Mouse (Mus musculus) erythroblast, adult 5-6 weeks (primary cell): ENCODE measurements around the gene Gm8947. TPM values are rescaled to one million over a fixed set of nuclear protein-coding genes. Genes with fewer than 3 reads are reported as not detected.
"Not testable (repeated sequence)": the region's sequence is repeated elsewhere in the genome, so short reads cannot be mapped to it uniquely, and the experiment has no call there.

ENCODE experiments used
- ATAC-seq: replicated peaks from 2 replicates; pipeline ENCODE4 v1.8.0; 2016; ENCODE audit warnings: moderate number of reproducible peaks, mild to moderate bottlenecking, moderate TSS enrichment, inconsistent platforms; ENCODE audit not compliant: poor library complexity, low FRiP score, severe bottlenecking
- total RNA-seq, 2 experiments: library from RNA; stranded (forward) in 1 of 2; stranded (reverse) in 1 of 2; fragments of 150-400 nt in 1 of 2; fragments of 200-764, 138-1000 nt in 1 of 2; gene quantifications; 2 replicates each; pipeline versions ENCODE4 v1.2.3 to v1.2.4; 2015 to 2017; ENCODE audit warnings: low replicate concordance in 2 of 2

Gene Gm8947
- total RNA-seq (2015; ENCODE audit: low replicate concordance): 3.8 and 4.6 TPM in 2 replicates
- total RNA-seq (2017; ENCODE audit: low replicate concordance): 2.4 and 6.8 TPM in 2 replicates

- peak; percentile 92 for ATAC-seq
These were observed at the start of gene Gm8947 for GRCm38 (mm10) chr1:151192075-151192474. Gene Gm8947 (plus strand): TSS chr1:151192376.

DNA sequence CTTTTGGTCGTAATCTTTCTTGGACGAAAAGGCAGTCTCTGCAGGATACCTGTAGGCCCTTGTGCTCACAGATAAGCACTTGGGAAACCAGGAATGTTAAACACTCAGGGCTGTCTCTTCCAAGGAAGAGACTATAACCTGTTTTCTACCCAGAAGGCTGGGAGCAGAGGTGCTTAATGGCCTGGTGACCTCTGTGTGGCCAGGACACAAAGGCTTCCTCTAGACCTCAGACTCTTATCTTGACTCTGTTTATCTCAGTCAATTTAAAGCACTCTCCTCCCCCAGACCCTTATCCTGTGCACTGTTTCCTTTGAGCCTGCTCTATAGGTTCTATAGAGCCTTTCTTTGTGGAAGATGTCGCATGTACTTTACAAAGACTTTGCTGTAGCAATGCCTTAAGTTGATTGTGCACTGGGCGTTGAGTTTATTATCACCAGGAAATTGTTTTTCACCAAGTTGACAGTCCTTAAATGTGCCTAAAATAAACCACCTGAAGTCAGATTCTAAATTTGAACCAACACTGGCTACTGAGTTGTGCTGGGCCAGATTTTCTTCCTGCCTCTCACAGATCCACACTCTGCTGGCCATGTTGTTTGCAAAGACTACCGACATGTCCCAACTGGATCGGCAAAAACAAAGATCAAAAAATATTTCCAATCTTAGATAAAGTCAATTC is 47.6 kb upstream of the Gm8947 start:
- ATAC-seq: no peak

GRCm38 (mm10) chr1:151147801-151148200 is 44.4 kb upstream of the Gm8947 start:
- no peak for ATAC-seq

DNA sequence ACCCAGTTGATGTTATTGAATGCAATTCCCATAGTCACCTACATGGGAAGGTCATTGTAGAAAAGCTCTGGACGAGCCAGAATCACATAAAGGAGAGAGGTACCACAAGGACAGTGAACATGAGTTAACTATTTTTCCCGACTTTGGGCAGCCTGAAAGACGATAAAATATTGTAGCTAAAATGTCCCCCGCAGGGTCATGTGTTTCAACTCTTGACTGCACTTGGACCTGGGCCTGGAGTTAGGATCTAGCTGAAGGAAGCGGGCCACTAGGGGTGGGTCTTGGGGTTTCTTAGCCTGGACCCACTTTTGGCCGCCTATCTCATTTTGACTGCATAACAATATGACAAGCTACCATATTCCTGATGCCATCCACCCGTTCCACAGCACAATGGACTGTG is 42.0 kb upstream of the Gm8947 start:
- ATAC-seq: no peak

DNA sequence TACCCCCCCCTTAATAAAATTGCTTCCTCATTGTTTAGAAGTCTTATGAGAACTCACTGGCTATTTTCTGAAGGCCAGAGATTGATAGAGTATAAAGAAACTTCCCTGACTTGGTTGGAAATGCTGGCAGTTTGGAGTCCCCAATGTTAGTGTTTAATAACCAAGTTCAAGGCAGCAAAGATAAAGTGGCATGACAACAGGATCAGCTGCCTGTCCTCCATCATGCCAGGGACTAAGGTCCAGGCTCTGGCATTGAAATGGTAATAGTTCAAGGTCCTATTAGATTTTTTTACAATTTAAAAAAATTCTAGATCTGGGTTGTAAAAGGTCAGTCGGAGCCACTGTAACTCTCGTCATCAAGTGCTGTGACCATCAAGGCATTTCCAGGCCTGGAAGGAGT is 41.1 kb upstream of the Gm8947 start:
- no peak for ATAC-seq

GRCm38 (mm10) chr1:151153056-151153652 is 39.0 kb upstream of the Gm8947 start:
- ATAC-seq: no peak

DNA sequence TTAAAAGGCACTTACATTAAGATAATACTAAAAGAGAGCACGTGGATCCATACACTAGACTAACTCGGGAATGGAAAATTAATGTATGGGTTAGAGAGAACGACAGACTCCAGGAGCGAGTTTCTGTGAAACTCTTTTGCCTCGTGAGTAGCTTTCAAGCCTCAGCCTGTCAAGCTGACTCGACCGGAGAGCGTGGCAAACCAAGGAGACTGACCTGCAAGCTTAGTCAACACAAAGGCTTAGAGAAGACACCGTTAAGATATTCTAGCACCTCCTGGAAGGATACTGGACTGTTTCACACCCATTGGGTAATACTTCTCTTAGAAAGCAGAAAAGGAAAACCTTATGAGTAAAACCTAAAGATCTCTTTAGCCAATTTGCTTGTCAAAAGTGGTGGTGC is 38.0 kb upstream of the Gm8947 start:
- not testable (repeated sequence) for ATAC-seq

DNA sequence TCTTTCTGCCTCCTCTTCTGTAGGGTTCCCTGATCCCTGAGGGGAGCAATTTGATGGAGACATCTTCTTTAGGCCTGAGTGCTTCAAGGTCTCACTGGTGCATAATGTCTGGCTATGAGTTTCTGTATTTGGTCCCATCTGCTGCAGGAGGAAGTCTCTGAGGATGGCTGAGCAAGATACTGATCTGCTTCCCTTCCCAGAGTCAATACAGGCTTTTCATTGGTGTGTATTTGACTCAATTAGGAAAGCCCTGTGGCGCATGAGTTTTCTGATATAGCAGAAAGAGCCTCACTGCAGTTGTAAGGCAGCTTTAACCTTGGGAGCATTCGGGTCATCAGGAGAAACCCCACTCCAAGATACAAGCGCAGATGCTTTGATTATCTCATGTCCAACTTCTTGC is 36.0 kb upstream of the Gm8947 start:
- no peak for ATAC-seq

- ATAC-seq: no peak
These were observed 35.2 kb upstream of the Gm8947 start for GRCm38 (mm10) chr1:151156777-151157632.

DNA sequence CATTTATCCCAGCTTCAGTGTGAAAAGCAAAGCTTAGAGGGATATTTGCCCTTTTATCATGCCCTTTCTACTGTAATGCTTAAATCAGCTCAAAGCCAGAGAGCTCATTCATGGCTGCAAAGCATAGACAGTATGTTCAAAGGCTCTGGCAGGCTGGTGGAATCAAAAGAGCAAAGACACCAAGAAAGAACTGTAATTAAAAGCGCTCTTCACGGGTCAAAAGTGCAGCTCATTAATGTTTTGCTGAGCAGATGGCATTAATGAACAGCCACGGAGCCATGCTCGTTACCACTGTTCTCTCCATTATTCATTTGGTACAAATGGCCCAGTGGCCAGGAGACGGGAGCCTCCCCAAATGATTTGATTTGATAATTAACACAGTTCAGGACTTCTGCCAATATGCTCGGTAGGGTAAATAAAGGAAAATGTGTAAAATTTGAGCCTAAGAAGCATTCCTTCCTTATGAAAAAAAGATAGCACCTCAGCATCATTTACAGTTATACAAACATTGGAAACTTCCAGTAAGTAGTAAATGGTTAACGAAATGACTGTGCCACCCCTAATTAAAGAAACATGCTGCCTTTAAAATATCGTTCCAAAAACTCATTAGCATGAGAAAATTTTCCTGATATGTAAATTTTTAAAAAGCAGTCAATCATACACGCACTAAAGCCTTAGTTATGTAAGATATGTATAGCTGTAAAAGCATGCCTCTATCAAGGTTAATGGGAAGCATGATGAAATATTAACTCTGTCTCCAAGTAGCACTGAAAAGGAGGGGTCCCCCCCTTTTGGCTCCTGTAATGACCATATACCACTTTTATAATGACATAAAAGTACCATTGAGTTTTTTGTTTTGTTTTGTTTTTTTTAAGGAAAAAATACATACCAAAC is 34.0 kb upstream of the Gm8947 start:
- ATAC-seq: no peak

DNA sequence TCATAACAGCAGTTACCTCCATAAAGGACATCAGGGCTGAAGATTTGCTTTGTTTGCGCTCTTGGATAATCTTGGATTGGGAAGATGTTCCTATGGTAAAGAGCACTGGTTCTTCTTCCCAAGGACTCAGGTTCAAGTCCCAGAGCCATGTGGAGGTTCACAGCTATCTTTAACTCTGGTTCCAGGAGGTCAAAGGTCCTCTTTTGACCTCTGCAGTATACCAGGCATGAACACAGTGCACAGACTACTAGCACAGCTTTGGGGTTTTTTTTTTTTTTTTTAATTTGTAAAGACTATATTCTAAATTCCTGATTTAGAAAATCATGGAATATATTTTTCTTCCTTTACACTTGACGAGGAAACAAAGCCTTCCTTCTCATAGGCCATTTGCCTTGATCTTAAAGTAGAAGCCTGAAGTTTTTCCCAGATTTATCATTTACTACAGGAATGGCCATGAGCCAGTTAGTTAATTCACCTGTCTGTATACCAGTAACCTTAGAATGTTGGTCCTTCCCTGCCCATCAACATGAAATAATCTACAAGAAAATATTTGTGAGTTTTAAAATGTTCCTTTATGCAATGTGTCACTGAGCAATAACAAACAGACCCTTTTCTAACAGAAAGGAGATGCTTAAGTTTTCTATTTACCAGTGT is 33.2 kb upstream of the Gm8947 start:
- no peak for ATAC-seq

GRCm38 (mm10) chr1:151166031-151166430 is 26.1 kb upstream of the Gm8947 start:
- no peak for ATAC-seq

- no peak for ATAC-seq
These were observed 24.7 kb upstream of the Gm8947 start for GRCm38 (mm10) chr1:151167297-151168047.

GRCm38 (mm10) chr1:151168637-151169036 is 23.5 kb upstream of the Gm8947 start:
- 0 out of 2 replicates have a peak, but pooled peaks have one; percentile 32 for ATAC-seq

DNA sequence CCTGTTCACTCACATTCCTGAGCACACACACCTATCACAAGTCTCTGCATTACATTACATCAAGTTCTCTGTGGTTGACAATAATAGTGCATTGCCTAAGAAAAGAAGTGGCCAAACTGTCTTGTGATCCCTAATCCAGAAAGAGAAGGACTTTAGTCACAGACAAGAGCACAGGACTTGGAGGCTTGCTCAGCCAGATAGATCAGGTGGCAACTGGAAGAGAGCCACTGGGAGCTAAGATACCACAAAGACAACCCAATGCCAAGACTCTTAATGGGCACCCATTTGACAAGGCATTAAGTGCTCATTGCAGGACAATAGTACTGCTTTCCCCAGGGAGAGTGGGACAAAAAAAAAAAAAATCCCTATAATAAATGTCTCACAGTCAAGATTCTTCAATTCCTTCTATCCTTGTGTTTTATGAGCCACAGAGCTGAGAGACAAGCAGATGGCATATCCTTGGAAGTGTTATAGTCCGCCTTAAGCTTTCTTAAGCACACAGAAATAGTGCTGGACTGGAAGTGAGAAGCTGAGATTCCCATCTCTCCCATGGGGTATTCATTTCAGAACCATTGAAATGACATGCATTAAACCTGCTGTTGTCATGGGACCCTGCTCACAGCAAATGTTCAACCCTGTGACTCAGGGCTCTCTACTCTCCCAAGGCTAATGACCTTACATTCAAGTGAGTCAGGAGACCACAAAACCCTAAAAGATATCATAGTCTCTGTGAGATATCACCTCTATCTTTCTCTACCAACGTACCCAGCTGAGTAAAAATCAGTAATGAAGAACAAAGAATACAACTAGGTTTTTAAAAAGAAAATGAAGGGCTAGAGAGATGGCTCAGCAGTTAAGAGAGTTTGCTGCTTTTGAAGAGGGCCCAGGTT is 20.4 kb upstream of the Gm8947 start:
- 0 out of 2 replicates have a peak, but pooled peaks have one; percentile 22 for ATAC-seq

- peak; percentile 97 for ATAC-seq
These were observed 14.9 kb upstream of the Gm8947 start for GRCm38 (mm10) chr1:151177030-151177936.

DNA sequence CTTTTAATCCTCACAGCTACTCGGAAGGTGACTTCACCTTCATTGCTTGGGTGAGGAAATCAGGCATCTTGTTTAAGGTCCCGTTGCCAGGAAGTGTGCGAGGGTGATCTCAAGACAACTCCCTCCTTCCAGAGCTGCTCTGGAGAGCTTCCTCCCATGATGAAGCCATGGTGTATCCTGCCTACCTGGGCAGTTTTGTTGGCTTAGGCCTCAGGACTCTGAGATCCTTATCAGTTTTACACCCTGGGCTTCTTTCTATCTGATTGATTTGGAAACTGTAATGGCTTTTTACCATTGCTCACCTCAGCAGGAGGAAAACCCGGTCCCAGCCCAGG is 14.3 kb upstream of the Gm8947 start:
- peak; percentile 69 for ATAC-seq
